Mouse (Mus musculus): ENCODE data around the gene Nek1.

- no peak for TF ChIP-seq CTCF (IDR thresholded peaks at IDR 0.05; ENCODE audit: low read depth, low read length)
- no peak for TF ChIP-seq POLR2A (IDR thresholded peaks at IDR 0.05; ENCODE audit: extremely low read depth, insufficient read depth, low read length)
Measured at GRCm38 (mm10) chr8:61127299-61127861, 134.4 kb downstream of the Nek1 start.
